Mouse (Mus musculus): ENCODE results near the gene Palm2.

DNA sequence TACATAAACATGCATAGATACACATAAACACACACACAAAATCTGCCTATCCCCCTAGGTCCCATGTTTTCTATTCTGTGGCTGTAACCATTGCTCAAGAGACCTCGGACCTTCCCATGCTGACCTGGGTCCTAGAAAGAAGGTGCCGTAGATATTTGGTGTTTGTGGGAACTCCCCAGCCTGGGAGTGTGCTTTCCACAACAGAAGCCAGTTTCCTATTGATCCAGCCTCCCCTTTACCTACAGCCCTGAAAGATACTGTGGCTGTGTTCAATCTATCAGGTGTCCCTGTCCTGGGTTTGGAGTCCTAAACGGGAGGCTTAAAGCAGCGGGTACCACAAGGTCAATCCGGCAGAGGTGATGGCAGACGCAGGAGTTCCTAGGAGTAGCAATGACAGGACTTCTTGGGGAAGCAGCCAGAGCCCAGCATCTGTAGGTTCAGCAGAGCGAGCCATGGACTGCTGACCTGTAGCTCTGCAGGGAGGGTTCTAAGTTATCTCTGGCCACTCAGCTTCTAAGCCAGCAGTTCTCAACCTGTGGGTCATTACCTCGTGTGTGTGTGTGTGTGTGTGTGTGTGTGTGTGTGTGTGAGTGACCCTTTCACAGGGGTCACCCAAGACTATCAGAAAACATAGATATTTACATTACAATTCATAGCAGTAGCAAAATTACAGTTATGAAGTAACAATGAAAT lies 79.3 kb downstream of the Palm2 start:
- TF ChIP-seq CTCF (IDR thresholded peaks at IDR 0.05; ENCODE audit: low read depth) (no peak), EP300 (IDR thresholded peaks at IDR 0.05; ENCODE audit: low read depth) (no peak)

All from liver, postnatal 0 days (tissue).